Mouse (Mus musculus) retina, adult 2 months (tissue): ENCODE data around the gene Srxn1.
A peak's percentile ranks its signal among the peaks of the same experiment; 100 is the strongest.
"Not testable (repeated sequence)": the region's sequence is repeated elsewhere in the genome, so short reads cannot be mapped to it uniquely, and the experiment has no call there.

Experiments used
- DNase-seq: peaks from one replicate; pipeline ENCODE4 v3.0.0-alpha.2; 2012; ENCODE audit warnings: low read depth, low spot score

The Srxn1 gene

GRCm38 (mm10) chr2:152105318-152106224 is at the start of gene Srxn1:
TSS of gene Srxn1 (plus strand) at chr2:152105516.
- peak; percentile 81 for DNase-seq

GRCm38 (mm10) chr2:152056368-152057251 is 48.7 kb upstream of the Srxn1 start:
- DNase-seq = no peak

GRCm38 (mm10) chr2:152057252-152057563 is 48.1 kb upstream of the Srxn1 start:
- DNase-seq = no peak

- not testable (repeated sequence) for DNase-seq
These were observed 42.5 kb upstream of the Srxn1 start for GRCm38 (mm10) chr2:152062817-152063216.

- no peak for DNase-seq
These were observed 36.5 kb upstream of the Srxn1 start for GRCm38 (mm10) chr2:152068660-152069433.

GRCm38 (mm10) chr2:152069434-152069786 is 35.9 kb upstream of the Srxn1 start:
- no peak for DNase-seq

GRCm38 (mm10) chr2:152069941-152070340 is 35.4 kb upstream of the Srxn1 start:
- DNase-seq = no peak

GRCm38 (mm10) chr2:152074521-152074920 is 30.8 kb upstream of the Srxn1 start:
- DNase-seq = no peak

- DNase-seq = no peak
These were observed 29.9 kb upstream of the Srxn1 start for GRCm38 (mm10) chr2:152075294-152075889.

GRCm38 (mm10) chr2:152077337-152077736 is 28.0 kb upstream of the Srxn1 start:
- no peak for DNase-seq

- DNase-seq = no peak
These were observed 24.4 kb upstream of the Srxn1 start, which contains the start of gene Scrt2 for GRCm38 (mm10) chr2:152080685-152081541. TSS of gene Scrt2 (plus strand) at chr2:152081529.

- no peak for DNase-seq
These were observed 23.5 kb upstream of the Srxn1 start for GRCm38 (mm10) chr2:152081641-152082448.

GRCm38 (mm10) chr2:152082456-152083285 is 22.6 kb upstream of the Srxn1 start:
- DNase-seq = no peak

GRCm38 (mm10) chr2:152083411-152083810 is 21.9 kb upstream of the Srxn1 start:
- DNase-seq = no peak

GRCm38 (mm10) chr2:152084298-152084697 is 21.0 kb upstream of the Srxn1 start:
- no peak for DNase-seq

GRCm38 (mm10) chr2:152085414-152085813 is 19.9 kb upstream of the Srxn1 start:
- DNase-seq = no peak

GRCm38 (mm10) chr2:152086451-152086850 is 18.9 kb upstream of the Srxn1 start:
- no peak for DNase-seq

GRCm38 (mm10) chr2:152087111-152087510 is 18.2 kb upstream of the Srxn1 start:
- DNase-seq = no peak

GRCm38 (mm10) chr2:152089078-152089477 is 16.2 kb upstream of the Srxn1 start:
- peak; percentile 50 for DNase-seq
